Mouse (Mus musculus) neural tube, embryonic 13.5 days (tissue): ENCODE measurements at regions not wholly inside any gene's neighbourhood (a gene's known extent, or its start where the extent isn't known, plus 50 kb on each side); places are given as distances from the start of the nearest gene placed in this dataset.
A peak's percentile ranks its signal among the peaks of the same experiment; 100 is the strongest.
"Not testable (repeated sequence)": the region's sequence is repeated elsewhere in the genome, so short reads cannot be mapped to it uniquely, and the experiment has no call there.

Experiments
- ATAC-seq: fragments of 200-750 bp; cut with Nextera tagmentation; 2 replicates; pipeline ENCODE4 v1.8.0; 2017; ENCODE audit warnings: low read depth, mild to moderate bottlenecking, moderate TSS enrichment, moderate library complexity
- H3K27ac ChIP-seq: fragments of 300-500 bp; sonication (generic); replicated peaks from 2 replicates; pipeline ENCODE4 v1.5.1; 2015; ENCODE audit warnings: moderate library complexity, mild to moderate bottlenecking, inconsistent platforms
- H3K27me3 ChIP-seq: fragments of 300-500 bp; sonication (generic); 2 replicates; pipeline ENCODE4 v1.6.1; 2015; ENCODE audit warnings: mild to moderate bottlenecking, inconsistent platforms
- H3K36me3 ChIP-seq: fragments of 300-500 bp; sonication (generic); 2 replicates; pipeline ENCODE4 v1.6.1; 2015; ENCODE audit warnings: mild to moderate bottlenecking, inconsistent platforms
- H3K4me1 ChIP-seq: fragments of 300-500 bp; sonication (generic); replicated peaks from 2 replicates; pipeline ENCODE4 v1.6.1; 2015; ENCODE audit warnings: inconsistent platforms
- H3K4me2 ChIP-seq: fragments of 300-500 bp; sonication (generic); 2 replicates; pipeline ENCODE4 v1.6.1; 2015; ENCODE audit warnings: inconsistent platforms, mild to moderate bottlenecking, moderate library complexity
- H3K4me3 ChIP-seq: fragments of 300-500 bp; sonication (generic); 2 replicates; pipeline ENCODE4 v1.5.1; 2015; ENCODE audit warnings: mild to moderate bottlenecking, inconsistent platforms
- H3K9ac ChIP-seq: fragments of 300-500 bp; sonication (generic); 2 replicates; pipeline ENCODE4 v1.6.1; 2015; ENCODE audit warnings: moderate library complexity, mild to moderate bottlenecking, inconsistent platforms
- H3K9me3 ChIP-seq: fragments of 300-500 bp; sonication (generic); 2 replicates; pipeline ENCODE4 v1.6.1; 2016; ENCODE audit warnings: inconsistent platforms
- WGBS: fragments of 180-500 bp; shearing (Covaris S2); methylation state at CpG from one replicate; pipeline ENCODE4 v1.1.7; 2015; 5-methylcytosine and 5-hydroxymethylcytosine counted together

GRCm38 (mm10) chr16:12652180-12652579 is 457.3 kb upstream of the Ercc4 start:
- no peak overlapping the region for H3K9ac ChIP-seq
- no peak for ATAC-seq
- no peaks in the 10 kb centered on the region for H3K27me3 ChIP-seq
- H3K4me3 ChIP-seq: no peak overlapping the region
- no peaks in the 10 kb centered on the region for H3K4me1 ChIP-seq
- H3K4me2 ChIP-seq: no peak overlapping the region
- 82% methylated on average over 3 of the region's 3 CpGs for WGBS
- H3K27ac ChIP-seq: no peak overlapping the region
- H3K9me3 ChIP-seq: no peaks in the 10 kb centered on the region
- no peaks in the 10 kb centered on the region for H3K36me3 ChIP-seq

DNA sequence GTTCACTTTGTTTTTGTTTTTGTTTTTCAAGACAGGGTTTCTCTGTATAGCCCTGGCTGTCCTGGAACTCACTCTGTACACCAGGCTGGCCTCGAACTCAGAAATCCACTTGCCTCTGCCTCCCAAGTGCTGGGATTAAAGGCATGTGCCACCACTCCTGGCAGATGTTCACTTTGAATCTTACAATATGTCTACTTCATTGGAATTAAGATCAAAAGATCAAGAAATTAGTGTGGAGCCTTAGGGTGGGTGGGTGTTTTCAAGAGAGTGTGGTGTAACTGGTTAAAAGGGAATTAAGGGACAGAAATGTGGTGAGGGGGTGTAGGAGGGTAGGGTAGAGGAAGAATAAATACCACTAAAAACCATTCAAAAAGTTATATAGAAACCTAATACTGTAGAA is 435.8 kb upstream of the Ercc4 start:
- not testable (repeated sequence) for H3K4me1 ChIP-seq
- 81% methylated on average over 1 of the region's 1 CpGs for whole genome bisulfite sequencing

DNA sequence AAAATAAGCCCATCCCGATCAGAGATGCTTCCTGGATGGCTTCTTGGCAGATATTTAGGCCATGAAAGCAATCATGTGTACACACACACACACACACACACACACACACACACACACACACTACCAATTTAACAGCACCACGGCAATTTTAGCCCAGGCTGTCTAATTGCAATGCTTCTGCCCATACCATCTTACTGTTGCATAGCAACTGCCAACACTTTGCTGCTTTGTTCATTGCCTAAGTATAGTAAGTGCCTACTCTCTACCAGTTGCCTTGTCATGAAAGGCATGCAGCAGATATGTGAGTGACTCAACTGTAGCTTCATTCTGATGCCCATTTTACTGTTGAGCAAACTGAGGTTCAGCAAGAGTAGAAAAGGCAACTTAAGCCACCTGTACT is 428.0 kb upstream of the Ercc4 start:
- Histone ChIP-seq H3K36me3 (no peaks in the 10 kb centered on the region), H3K4me2 (no peak overlapping the region), H3K4me3 (no peak overlapping the region), H3K9me3 (no peaks in the 10 kb centered on the region), H3K9ac (no peak overlapping the region), H3K27me3 (no peaks in the 10 kb centered on the region), H3K4me1 (no peaks in the 10 kb centered on the region), H3K27ac (no peak overlapping the region)
- WGBS: 76% methylated on average over 2 of the region's 2 CpGs
- ATAC-seq: no peak

More for the DNA sequence above, 435.8 kb upstream of the Ercc4 start:
- not testable (repeated sequence) for H3K4me2 ChIP-seq, ATAC-seq, H3K9ac ChIP-seq, H3K27ac ChIP-seq, H3K4me3 ChIP-seq, H3K27me3 ChIP-seq, H3K9me3 ChIP-seq, H3K36me3 ChIP-seq

GRCm38 (mm10) chr16:12685816-12686215 is 423.7 kb upstream of the Ercc4 start:
- no peaks in the 10 kb centered on the region for H3K27me3 ChIP-seq
- WGBS: 84% methylated on average over 3 of the region's 3 CpGs
- no peaks in the 10 kb centered on the region for H3K9me3 ChIP-seq
- H3K9ac ChIP-seq: no peak overlapping the region
- no peak overlapping the region for H3K4me2 ChIP-seq
- no peak for ATAC-seq
- H3K27ac ChIP-seq: no peak overlapping the region
- H3K4me3 ChIP-seq: no peak overlapping the region
- H3K4me1 ChIP-seq: no peaks in the 10 kb centered on the region
- no peaks in the 10 kb centered on the region for H3K36me3 ChIP-seq

GRCm38 (mm10) chr16:12691776-12692175 is 417.7 kb upstream of the Ercc4 start:
- no peak overlapping the region for H3K9ac ChIP-seq
- H3K36me3 ChIP-seq: no peaks in the 10 kb centered on the region
- no peak overlapping the region for H3K4me2 ChIP-seq
- no peak for ATAC-seq
- 22% methylated on average over 3 of the region's 3 CpGs for WGBS
- no peak overlapping the region for H3K27ac ChIP-seq
- H3K4me1 ChIP-seq: no peaks in the 10 kb centered on the region
- H3K4me3 ChIP-seq: no peak overlapping the region
- H3K27me3 ChIP-seq: no peaks in the 10 kb centered on the region
- no peaks in the 10 kb centered on the region for H3K9me3 ChIP-seq

DNA sequence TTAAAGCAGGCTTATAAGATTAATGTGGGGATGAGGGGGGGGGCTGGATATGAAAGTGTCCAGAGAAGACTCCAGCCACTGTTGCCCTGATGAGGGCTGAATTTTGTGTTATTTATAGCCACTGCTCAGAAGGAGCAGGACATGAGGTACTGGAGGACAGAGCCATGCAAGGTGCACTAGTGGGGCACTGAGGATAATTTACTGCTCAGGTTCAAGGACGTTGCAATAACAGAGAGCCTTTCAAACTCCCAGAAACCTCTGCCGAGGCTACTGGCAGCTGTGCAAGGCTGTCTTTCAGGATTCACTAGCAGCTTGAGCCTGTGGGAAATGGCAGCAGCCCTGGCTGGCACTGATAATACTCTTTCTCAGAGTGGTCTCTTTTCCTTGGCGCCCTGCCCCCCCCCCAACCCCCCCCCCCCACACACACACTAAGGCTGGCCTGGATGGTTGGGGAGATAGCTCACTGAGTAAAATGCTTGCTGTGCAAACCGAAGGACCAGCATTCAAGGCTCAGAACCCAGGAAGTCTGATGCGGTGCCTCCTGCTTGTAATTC is 416.7 kb upstream of the Ercc4 start:
- H3K4me3 ChIP-seq: no peak overlapping the region
- no peaks in the 10 kb centered on the region for H3K27me3 ChIP-seq
- H3K36me3 ChIP-seq: no peaks in the 10 kb centered on the region
- no peak overlapping the region for H3K4me2 ChIP-seq
- peak; percentile 65 for ATAC-seq
- H3K9ac ChIP-seq: no peak overlapping the region
- H3K9me3 ChIP-seq: no peaks in the 10 kb centered on the region
- 52% methylated on average over 5 of the region's 5 CpGs for WGBS
- H3K4me1 ChIP-seq: no peaks in the 10 kb centered on the region
- no peak overlapping the region for H3K27ac ChIP-seq

GRCm38 (mm10) chr16:12693346-12693745 is 416.1 kb upstream of the Ercc4 start:
- Histone ChIP-seq H3K4me3 (no peak overlapping the region), H3K9ac (no peak overlapping the region), H3K9me3 (no peaks in the 10 kb centered on the region), H3K4me1 (no peaks in the 10 kb centered on the region), H3K27ac (no peak overlapping the region), H3K4me2 (no peak overlapping the region), H3K36me3 (no peaks in the 10 kb centered on the region), H3K27me3 (no peaks in the 10 kb centered on the region)
- no peak for ATAC-seq
- 69% methylated on average over 7 of the region's 7 CpGs for whole genome bisulfite sequencing

DNA sequence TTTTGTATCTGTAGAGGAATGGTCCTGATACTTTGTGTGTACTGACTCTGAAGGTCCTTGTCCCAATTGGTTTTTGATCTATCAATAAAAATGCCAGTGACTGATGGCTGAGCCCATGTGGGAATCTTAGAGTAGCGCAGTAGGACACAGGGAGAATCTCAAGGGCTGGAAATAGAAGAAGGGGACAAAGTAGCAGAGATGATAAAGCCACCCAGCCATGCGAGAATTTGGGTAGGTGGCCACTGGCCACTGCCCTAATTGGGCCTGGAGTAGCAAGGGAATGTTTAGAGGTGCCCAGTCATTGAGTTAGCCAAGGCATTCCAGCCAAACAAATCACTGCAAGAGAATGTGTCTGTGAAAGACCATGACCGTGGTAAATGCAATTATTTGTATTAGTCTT is 414.8 kb upstream of the Ercc4 start:
- no peak overlapping the region for H3K27ac ChIP-seq
- WGBS: 87% methylated on average over 3 of the region's 3 CpGs
- no peaks in the 10 kb centered on the region for H3K9me3 ChIP-seq
- H3K4me1 ChIP-seq: no peaks in the 10 kb centered on the region
- H3K4me3 ChIP-seq: no peak overlapping the region
- H3K36me3 ChIP-seq: no peaks in the 10 kb centered on the region
- H3K9ac ChIP-seq: no peak overlapping the region
- ATAC-seq: no peak
- H3K4me2 ChIP-seq: no peak overlapping the region
- no peaks in the 10 kb centered on the region for H3K27me3 ChIP-seq

DNA sequence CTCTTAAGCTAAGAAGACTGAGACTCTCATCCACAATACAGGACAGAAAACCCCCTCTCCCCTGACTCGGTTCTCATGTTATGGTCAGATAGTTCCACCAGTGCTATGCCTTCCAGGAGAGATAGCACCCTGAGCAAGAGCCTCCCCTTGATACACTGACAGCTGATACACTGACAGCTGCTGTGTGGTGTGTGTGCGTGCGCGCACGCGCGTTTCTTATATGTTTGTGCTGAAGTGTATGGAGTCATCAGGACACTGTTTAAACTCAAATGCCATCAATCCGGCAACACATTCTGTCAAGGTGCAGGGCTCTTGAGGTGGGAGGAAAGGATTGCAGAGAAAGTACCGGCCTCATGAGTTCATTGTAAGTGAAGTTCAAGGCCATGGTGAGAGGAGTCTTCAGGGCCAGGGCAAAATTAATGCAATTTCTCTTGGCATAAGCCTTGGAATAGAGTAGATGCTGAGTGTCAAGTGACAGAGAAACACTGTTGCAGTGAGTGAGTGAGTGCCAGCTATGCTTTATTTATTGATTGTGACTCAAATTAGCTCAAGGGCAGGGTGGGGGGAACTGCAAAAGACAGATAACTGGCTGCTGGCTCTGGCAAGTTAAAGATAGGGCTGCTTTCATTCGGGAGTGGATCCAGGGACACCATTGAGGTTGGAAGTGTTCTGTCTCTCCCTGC is 412.4 kb upstream of the Ercc4 start:
- H3K9ac ChIP-seq: no peak overlapping the region
- WGBS: 93% methylated on average over 10 of the region's 10 CpGs
- H3K27me3 ChIP-seq: no peaks in the 10 kb centered on the region
- no peak overlapping the region for H3K4me2 ChIP-seq
- no peaks in the 10 kb centered on the region for H3K9me3 ChIP-seq
- no peak overlapping the region for H3K4me3 ChIP-seq
- H3K27ac ChIP-seq: no peak overlapping the region
- H3K4me1 ChIP-seq: no peaks in the 10 kb centered on the region
- no peak for ATAC-seq
- H3K36me3 ChIP-seq: no peaks in the 10 kb centered on the region

DNA sequence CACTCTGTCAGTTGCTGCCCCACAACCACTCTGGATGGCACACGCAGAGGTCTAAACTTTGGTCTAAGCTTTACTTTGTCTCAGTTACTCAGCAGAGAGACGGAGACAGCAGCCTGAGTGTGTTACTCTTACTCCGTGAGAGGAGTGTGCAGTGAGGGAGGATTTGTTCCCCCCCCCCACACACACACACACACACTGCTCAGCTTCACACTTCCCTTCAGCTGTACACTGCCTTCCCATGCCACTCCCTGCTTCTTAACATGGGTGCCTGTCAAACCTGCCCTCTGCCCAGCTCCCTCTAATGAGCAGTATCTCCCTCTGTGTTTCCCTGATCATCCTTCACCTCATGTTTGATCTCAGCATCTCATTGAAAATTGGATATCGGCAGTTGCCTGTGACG is 409.9 kb upstream of the Ercc4 start:
- WGBS: 74% methylated on average over 5 of the region's 5 CpGs
- H3K9ac ChIP-seq: no peak overlapping the region
- no peak overlapping the region for H3K4me2 ChIP-seq
- ATAC-seq: peak; percentile 59
- H3K4me1 ChIP-seq: no peaks in the 10 kb centered on the region
- H3K27me3 ChIP-seq: no peaks in the 10 kb centered on the region
- H3K9me3 ChIP-seq: no peaks in the 10 kb centered on the region
- no peak overlapping the region for H3K27ac ChIP-seq
- no peaks in the 10 kb centered on the region for H3K36me3 ChIP-seq
- H3K4me3 ChIP-seq: no peak overlapping the region

GRCm38 (mm10) chr16:12700088-12700487 is 409.4 kb upstream of the Ercc4 start:
- WGBS: 82% methylated on average over 10 of the region's 10 CpGs
- Histone ChIP-seq H3K9me3 (no peaks in the 10 kb centered on the region), H3K27ac (no peak overlapping the region), H3K27me3 (no peaks in the 10 kb centered on the region), H3K9ac (no peak overlapping the region), H3K4me3 (no peak overlapping the region), H3K36me3 (no peaks in the 10 kb centered on the region), H3K4me1 (no peaks in the 10 kb centered on the region), H3K4me2 (no peak overlapping the region)
- ATAC-seq: no peak

GRCm38 (mm10) chr16:12703818-12704590 is 405.5 kb upstream of the Ercc4 start:
- no peaks in the 10 kb centered on the region for H3K4me1 ChIP-seq
- H3K4me3 ChIP-seq: no peak overlapping the region
- H3K9me3 ChIP-seq: no peaks in the 10 kb centered on the region
- WGBS: 92% methylated on average over 9 of the region's 9 CpGs
- no peak overlapping the region for H3K27ac ChIP-seq
- no peaks in the 10 kb centered on the region for H3K27me3 ChIP-seq
- H3K4me2 ChIP-seq: no peak overlapping the region
- H3K36me3 ChIP-seq: no peaks in the 10 kb centered on the region
- no peak for ATAC-seq
- no peak overlapping the region for H3K9ac ChIP-seq
